Mouse (Mus musculus) ES-Bruce4 (cell line): ENCODE results near the gene Plcb3. TPM values are rescaled to one million over a fixed set of nuclear protein-coding genes. Genes with fewer than 3 reads are reported as not detected.
A peak's percentile ranks its signal among the peaks of the same experiment; 100 is the strongest.

Source experiments
- H3K27ac ChIP-seq: 2 replicates; pipeline ENCODE4 v1.5.1; 2012; ENCODE audit warnings: low read length, inconsistent platforms; ENCODE audit not compliant: insufficient read depth
- H3K27me3 ChIP-seq: 2 replicates; pipeline ENCODE4 v1.6.1; 2012; ENCODE audit warnings: mild to moderate bottlenecking, low read length, inconsistent platforms; ENCODE audit not compliant: control insufficient read depth, poor library complexity, insufficient read depth, severe bottlenecking
- H3K36me3 ChIP-seq: 2 replicates; pipeline ENCODE4 v1.6.1; 2012; ENCODE audit warnings: inconsistent platforms, mild to moderate bottlenecking, low read length, moderate library complexity; ENCODE audit not compliant: control insufficient read depth, poor library complexity, insufficient read depth, severe bottlenecking
- H3K4me1 ChIP-seq: one replicate; pipeline ENCODE4 v1.8.1; 2011; ENCODE audit warnings: low read length; ENCODE audit not compliant: control insufficient read depth, insufficient read depth
- H3K4me3 ChIP-seq: 2 replicates; pipeline ENCODE4 v1.5.1; 2011; ENCODE audit warnings: low read depth, mild to moderate bottlenecking, low read length
- H3K9ac ChIP-seq: 2 replicates; pipeline ENCODE4 v1.6.1; 2012; ENCODE audit warnings: low read depth, mild to moderate bottlenecking, inconsistent platforms; ENCODE audit not compliant: poor library complexity, severe bottlenecking
- H3K9me3 ChIP-seq: replicated peaks from 2 replicates; pipeline ENCODE4 v1.6.1; 2012; ENCODE audit warnings: mild to moderate bottlenecking, low read length, inconsistent platforms; ENCODE audit not compliant: control insufficient read depth, poor library complexity, insufficient read depth, severe bottlenecking
- CTCF ChIP-seq: IDR thresholded peaks from one replicate; pipeline ENCODE4 v1.8.1; 2011; ENCODE audit warnings: low read depth, low read length
- EP300 ChIP-seq: IDR thresholded peaks from 2 replicates; pipeline ENCODE4 v1.6.1; 2011; ENCODE audit warnings: low read depth, low read length; ENCODE audit not compliant: insufficient read depth
- POLR2A ChIP-seq: IDR thresholded peaks from one replicate; pipeline ENCODE4 v1.8.1; 2011; ENCODE audit warnings: low read length; ENCODE audit not compliant: insufficient read depth
- polyA plus RNA-seq: library from polyadenylated mRNA; stranded (reverse); fragments of >200 nt; gene quantifications from 2 replicates; pipeline ENCODE4 v1.2.4, GENCODE M21; 2011; ENCODE audit warnings: low read depth; ENCODE audit not compliant: missing spikeins, insufficient read depth, insufficient read length

Plcb3 gene
- polyA plus RNA-seq, 1 experiment = 42.4 TPM

DNA sequence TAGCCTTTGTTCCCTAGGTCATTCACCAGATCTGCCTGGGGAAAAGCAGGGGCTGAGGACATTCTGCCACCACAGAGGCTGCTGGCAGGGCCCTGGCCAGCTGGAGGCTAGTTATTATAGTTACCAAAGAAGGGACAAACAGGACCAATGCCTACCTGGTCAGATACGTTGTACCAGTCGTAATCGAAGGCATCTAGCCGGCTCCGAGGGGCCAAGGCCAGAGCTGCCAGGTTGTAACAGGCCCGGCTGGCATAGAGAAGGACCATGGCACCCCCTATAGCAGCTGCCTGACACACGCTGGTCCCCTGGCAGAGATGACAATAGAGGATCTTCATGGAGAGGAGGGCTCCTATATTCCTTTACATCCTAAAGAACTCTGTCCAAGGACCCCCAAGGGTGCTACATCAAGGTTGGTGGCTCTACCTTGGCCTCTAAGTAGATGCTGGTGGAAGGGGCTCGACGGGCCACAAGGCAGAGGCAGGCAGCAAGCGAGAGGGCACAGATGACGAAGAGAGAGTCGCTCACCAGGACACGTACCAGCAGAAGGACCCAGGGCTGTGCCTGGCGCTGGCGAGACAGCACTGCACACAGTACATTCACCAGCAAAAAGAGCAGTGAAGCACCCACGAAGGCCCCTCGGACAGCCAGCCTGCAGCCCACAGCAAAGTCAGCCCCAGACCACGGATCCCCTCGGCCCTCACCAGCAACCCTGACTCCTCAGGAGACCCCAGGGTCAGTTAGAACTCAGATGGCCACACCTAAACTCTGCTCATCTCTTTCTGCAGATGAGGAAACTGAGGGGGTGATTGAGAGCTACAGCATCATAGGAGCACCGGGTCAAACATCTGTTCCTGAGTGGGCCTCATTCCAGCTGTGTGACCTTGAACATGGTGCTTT lies 36.9 kb downstream of the Plcb3 start:
- Histone ChIP-seq H3K4me1 (no peaks in the 10 kb centered on the region), H3K36me3 (no peaks in the 10 kb centered on the region), H3K27ac (no peak overlapping the region), H3K27me3 (no peaks in the 10 kb centered on the region), H3K4me3 (no peak overlapping the region), H3K9me3 (no peaks in the 10 kb centered on the region), H3K9ac (no peak overlapping the region)
- no peak for TF ChIP-seq POLR2A
- no peak for TF ChIP-seq CTCF
- TF ChIP-seq EP300 = no peak

DNA sequence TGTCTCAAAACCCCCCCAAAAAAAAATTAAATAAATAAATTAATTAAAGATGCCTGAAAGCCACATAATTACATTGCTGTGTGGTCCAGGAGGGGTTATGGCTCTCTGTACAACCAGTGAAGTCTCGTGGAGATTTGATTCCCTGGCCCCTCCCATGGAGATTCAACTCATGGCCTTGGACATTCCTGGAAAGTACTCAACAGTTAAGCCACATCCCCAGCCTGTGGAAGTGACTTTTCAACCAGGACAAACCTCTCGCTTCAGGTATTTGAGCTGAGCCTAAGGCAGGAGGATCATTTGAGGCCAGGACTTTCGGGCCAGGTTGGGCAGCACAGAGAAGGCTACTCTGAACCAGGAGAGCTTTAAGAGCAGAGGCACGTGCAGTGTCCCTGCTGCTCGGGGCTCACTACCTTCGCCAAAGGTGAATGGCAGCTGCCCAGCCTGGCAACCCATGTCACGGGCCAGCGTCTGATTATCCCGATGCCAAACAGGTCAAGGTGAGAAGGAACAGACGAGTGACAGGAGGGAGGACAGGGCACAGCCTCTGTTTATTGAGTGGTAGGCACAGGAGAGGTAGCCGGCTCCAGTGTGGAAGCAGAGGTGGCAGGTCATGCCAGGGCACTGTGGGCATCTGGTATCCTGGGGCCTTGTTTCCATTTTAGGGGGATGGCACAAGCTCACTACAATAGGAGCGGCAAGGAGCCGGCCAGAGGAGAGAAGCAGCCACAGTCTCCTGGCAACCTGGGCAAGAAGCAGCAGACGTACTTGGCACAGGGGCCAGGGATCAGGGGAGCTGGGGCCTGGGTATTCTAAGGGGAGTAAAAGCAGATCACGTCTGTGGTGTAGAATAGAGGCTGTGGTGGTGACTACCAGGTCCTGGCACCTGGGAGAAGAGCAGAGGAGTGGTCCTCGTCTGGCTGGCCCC lies 38.5 kb downstream of the Plcb3 start:
- Histone ChIP-seq H3K36me3 (no peaks in the 10 kb centered on the region), H3K9ac (no peak overlapping the region), H3K4me1 (no peaks in the 10 kb centered on the region), H3K27ac (no peak overlapping the region), H3K4me3 (no peak overlapping the region), H3K9me3 (no peaks in the 10 kb centered on the region), H3K27me3 (no peaks in the 10 kb centered on the region)
- TF ChIP-seq POLR2A (no peak), CTCF (no peak)

DNA sequence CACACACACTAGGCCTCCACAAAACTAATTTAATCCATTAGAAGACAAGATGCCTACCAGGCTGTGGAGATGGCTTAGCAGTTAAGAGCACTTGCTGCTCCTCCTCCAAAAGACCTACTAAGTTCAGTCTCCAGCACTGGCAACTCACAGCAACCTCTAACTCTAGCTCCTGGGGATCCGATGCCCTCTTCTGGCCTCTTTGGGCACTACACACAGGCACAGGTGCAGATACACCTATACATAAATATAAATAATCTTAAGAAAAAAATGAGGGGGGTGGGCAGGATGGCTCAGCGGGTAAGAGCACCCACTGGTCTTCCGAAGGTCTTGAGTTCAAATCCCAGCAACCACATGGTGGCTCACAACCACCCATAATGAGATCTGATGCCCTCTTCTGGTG lies 40.0 kb downstream of the Plcb3 start:
- no peaks in the 10 kb centered on the region for H3K27me3 ChIP-seq

DNA sequence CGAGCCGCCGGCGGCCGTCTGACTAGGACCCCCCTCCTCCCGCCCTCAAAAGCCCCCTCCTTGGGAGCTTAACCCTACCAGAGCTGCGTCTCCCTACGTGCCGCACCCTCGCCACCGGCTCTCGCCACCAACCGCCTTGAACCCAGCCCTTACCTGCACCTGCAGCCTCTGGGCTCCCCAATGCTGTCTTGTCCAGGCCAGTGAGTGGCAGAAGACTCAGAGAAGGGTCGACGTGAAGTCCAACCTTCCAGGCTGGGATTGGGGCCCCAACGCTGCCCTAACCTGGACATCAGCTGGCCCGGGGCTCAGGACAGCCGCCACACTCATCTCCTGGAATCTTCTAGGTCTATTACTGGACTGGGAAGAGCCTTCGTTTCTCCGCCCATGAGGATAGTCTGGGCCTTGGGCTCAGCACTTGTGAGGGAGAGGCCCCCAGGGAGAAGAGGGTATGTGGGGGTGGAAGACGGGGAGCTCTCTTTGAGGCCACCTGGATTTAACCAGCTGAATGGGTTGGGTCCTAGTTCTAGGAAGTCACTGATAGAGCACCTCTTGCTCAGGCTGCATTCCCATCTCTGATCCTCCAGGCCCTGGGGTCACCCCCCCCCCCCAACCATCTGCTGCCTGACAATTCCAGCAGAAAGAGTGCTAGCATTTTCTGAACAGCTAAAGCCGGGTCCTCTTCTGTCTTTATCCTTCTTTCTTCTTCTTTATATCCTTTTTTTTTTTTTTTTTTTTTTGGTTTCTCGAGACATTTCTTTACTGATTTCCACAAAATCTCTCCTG lies 41.9 kb downstream of the Plcb3 start, which contains the start of gene Kcnk4:
Gene Kcnk4 (minus strand): TSS at position 321 of the 783 bp plus-strand sequence.
- Histone ChIP-seq H3K9ac (peak within 1 kb of the TSS; percentile 53), H3K27ac (no peak within 1 kb of the TSS), H3K36me3 (no peaks in the 10 kb centered on the region), H3K4me1 (peaks cover 2% of the 10 kb centered on the region), H3K4me3 (peak within 1 kb of the TSS; percentile 54), H3K27me3 (no peaks in the 10 kb centered on the region), H3K9me3 (no peaks in the 10 kb centered on the region)
- TF ChIP-seq POLR2A (no peak), CTCF (no peak), EP300 (no peak)

More for the DNA sequence above, 40.0 kb downstream of the Plcb3 start:
- Histone ChIP-seq H3K4me1 (no peaks in the 10 kb centered on the region), H3K9ac (no peak overlapping the region), H3K4me3 (no peak overlapping the region), H3K27ac (no peak overlapping the region), H3K9me3 (no peaks in the 10 kb centered on the region), H3K36me3 (no peaks in the 10 kb centered on the region)
- TF ChIP-seq EP300 (no peak), CTCF (peak; percentile 70)

DNA sequence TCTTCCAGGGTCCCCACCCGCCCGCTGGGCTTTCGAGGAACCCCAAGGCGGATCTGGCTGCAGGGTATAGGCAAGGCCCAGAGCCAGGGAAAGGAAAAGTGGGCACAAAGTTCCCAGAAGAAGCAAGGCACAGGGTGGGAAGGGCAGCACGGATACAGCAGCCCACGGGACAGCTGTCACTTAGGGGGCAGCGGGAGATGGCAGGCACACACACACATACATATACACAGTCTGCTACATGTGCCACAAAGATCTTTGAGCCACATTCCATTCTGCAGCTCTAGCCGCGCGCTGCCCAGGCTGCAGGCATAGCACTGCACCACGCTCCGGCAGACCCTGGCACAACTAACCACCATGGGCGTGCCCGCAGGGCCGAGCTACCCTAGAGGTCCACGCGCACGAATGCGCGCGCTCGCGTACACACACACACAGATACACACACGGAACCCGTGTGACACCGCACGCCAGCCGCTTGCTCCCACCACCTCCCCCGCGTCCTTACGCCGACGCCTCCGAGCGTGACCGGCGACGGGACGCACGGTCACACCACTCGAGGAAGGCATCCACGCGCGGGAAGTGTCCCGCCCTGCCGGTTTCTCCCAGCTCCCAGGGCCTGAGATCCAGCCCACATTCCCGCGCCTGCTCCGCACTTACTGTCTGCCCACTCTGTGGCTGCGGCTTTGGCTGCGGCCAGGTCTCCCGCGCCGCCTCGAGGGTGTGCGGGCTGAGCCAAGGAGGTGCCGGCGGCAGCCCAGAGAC lies 42.7 kb downstream of the Plcb3 start:
- peaks cover 2% of the 10 kb centered on the region for H3K4me1 ChIP-seq
- H3K4me3 ChIP-seq = peak overlapping the region; percentile 54
- H3K27me3 ChIP-seq = no peaks in the 10 kb centered on the region

More for the DNA sequence above, 42.7 kb downstream of the Plcb3 start:
- Histone ChIP-seq H3K36me3 (no peaks in the 10 kb centered on the region), H3K27ac (no peak overlapping the region), H3K9me3 (no peaks in the 10 kb centered on the region), H3K9ac (peak overlapping the region; percentile 53)
- no peak for TF ChIP-seq EP300
- no peak for TF ChIP-seq CTCF
- no peak for TF ChIP-seq POLR2A
